In the genomic region with DNA sequence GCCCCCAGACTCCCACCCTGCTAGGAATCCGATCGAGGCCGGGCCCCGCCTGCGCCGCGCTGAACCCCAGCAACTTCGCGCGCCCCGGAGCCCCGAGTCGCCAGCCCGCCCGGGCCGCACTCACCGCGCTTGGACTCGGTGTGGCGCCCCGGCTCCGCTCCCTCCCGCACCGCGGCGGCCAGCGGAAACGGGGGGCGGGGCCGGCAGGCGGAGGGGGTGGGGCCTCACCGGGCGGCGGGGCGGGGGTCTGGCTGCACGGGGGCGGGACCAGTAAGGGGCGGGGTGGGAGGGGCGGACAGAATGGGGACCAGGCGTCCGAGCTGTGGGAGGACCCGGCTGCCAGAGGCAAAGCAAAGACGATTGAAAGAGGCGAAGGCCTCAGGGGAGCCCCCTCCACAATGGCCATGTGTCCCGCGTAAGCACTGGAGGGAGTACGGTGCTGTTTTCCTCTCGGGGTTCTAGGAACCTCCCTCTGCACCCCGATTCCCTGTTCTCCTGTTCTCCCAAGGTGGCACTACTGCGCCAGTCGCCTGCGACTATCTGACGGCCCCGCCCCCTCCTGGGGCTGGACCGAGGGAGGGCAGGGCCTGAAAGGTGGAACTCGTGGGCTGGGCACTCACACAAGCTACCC, we compare ENCODE assay signal across 8 mouse cellular contexts. TPM values are rescaled to one million over a fixed set of nuclear protein-coding genes. Genes with fewer than 3 reads are reported as not detected.
DNase-seq lines count a peak whose midpoint lies in the region; ATAC-seq and TF ChIP-seq lines count a peak whose summit lies in the region.

TSS of gene Tspan9 (minus strand) at position 205 of the 631 bp plus-strand sequence.

- peak within 1 kb of the TSS; percentile 88 for H3K4me2 ChIP-seq in embryonic facial prominence, embryonic 14.5 days (ENCODE audit: low read depth, low read length)
- H3K4me2 ChIP-seq in heart, embryonic 12.5 days, result peak within 1 kb of the TSS; percentile 72
- peak within 1 kb of the TSS; percentile 85 for H3K4me2 ChIP-seq in kidney, embryonic 16.5 days (replicated peaks; ENCODE audit: low read depth, low read length)
- peak within 1 kb of the TSS; percentile 73 for H3K4me2 ChIP-seq in liver, embryonic 13.5 days

- H3K9ac ChIP-seq in embryonic facial prominence, embryonic 14.5 days (ENCODE audit: low read depth, low read length), result peak within 1 kb of the TSS; percentile 88
- peak within 1 kb of the TSS; percentile 90 for H3K9ac ChIP-seq in heart, embryonic 12.5 days
- H3K9ac ChIP-seq in kidney, embryonic 16.5 days (replicated peaks; ENCODE audit: low read length), result peak within 1 kb of the TSS; percentile 92
- peak within 1 kb of the TSS; percentile 68 for H3K9ac ChIP-seq in liver, embryonic 13.5 days

- no peaks in the 10 kb centered on the region for H3K27me3 ChIP-seq in embryonic facial prominence, embryonic 14.5 days (replicated peaks; ENCODE audit: control insufficient read depth, insufficient read depth, low read length)
- H3K27me3 ChIP-seq in heart, embryonic 12.5 days (replicated peaks), result no peaks in the 10 kb centered on the region
- no peaks in the 10 kb centered on the region for H3K27me3 ChIP-seq in kidney, embryonic 16.5 days (ENCODE audit: insufficient read depth, low read length)
- H3K27me3 ChIP-seq in liver, embryonic 13.5 days, result peaks cover 18% of the 10 kb centered on the region
- no peaks in the 10 kb centered on the region for H3K27me3 ChIP-seq in testis, adult 2 months (ENCODE audit: control insufficient read depth, insufficient read depth, low read length)

- H3K4me3 ChIP-seq in embryonic facial prominence, embryonic 14.5 days (ENCODE audit: low read depth, low read length), result peak within 1 kb of the TSS; percentile 76
- H3K4me3 ChIP-seq in heart, embryonic 12.5 days, result peak within 1 kb of the TSS; percentile 68
- H3K4me3 ChIP-seq in kidney, embryonic 16.5 days (ENCODE audit: low read length), result peak within 1 kb of the TSS; percentile 77
- H3K4me3 ChIP-seq in liver, embryonic 13.5 days (replicated peaks), result peak within 1 kb of the TSS; percentile 62
- peak within 1 kb of the TSS; percentile 66 for H3K4me3 ChIP-seq in testis, adult 2 months (ENCODE audit: control insufficient read depth, low read depth, low read length)

- peak; percentile 86 for DNase-seq in 416B (ENCODE audit: low read depth)
- peak; percentile 90 to 92 for DNase-seq in adrenal gland, postnatal 36 days
- peak; percentile 88 for DNase-seq in embryonic facial prominence, embryonic 14.5 days (ENCODE audit: low spot score)
- peak; percentile 58 for DNase-seq in liver, embryonic 13.5 days
- peak; percentile 14 to 19 for DNase-seq in natural killer cell, adult 2 months (ENCODE audit: low spot score in 2 of 2)

- TF ChIP-seq CTCF in testis, adult 2 months (IDR thresholded peaks at IDR 0.05; ENCODE audit: control insufficient read depth, insufficient read depth, insufficient replicate concordance, low read depth, low read length), result no peak

- H3K9me3 ChIP-seq in embryonic facial prominence, embryonic 14.5 days (ENCODE audit: control insufficient read depth, low read length), result no peaks in the 10 kb centered on the region
- H3K9me3 ChIP-seq in heart, embryonic 12.5 days (replicated peaks), result no peaks in the 10 kb centered on the region
- H3K9me3 ChIP-seq in kidney, embryonic 16.5 days (ENCODE audit: low read length), result no peaks in the 10 kb centered on the region
- H3K9me3 ChIP-seq in liver, embryonic 13.5 days (replicated peaks), result no peaks in the 10 kb centered on the region

- under 1% methylated on average over 32 of the region's 56 CpGs for WGBS in embryonic facial prominence, embryonic 14.5 days
- WGBS in heart, embryonic 12.5 days, result under 1% methylated on average over 55 of the region's 56 CpGs
- WGBS in kidney, embryonic 16.5 days, result under 1% methylated on average over 34 of the region's 56 CpGs
- WGBS in liver, embryonic 13.5 days (ENCODE audit: insufficient replicate concordance), result 1% methylated on average over 28 of the region's 56 CpGs

- TF ChIP-seq POLR2A in testis, adult 2 months (IDR thresholded peaks at IDR 0.05; ENCODE audit: control insufficient read depth, low read depth, low read length), result no peak

- H3K36me3 ChIP-seq in embryonic facial prominence, embryonic 14.5 days (ENCODE audit: control insufficient read depth, insufficient read depth, low read length), result no peaks in the 10 kb centered on the region
- H3K36me3 ChIP-seq in heart, embryonic 12.5 days, result 0 out of 2 replicates have a peak, but pooled peaks cover 9% of the 10 kb centered on the region
- no peaks in the 10 kb centered on the region for H3K36me3 ChIP-seq in kidney, embryonic 16.5 days (ENCODE audit: insufficient read depth, low read length)
- no peaks in the 10 kb centered on the region for H3K36me3 ChIP-seq in liver, embryonic 13.5 days
- H3K36me3 ChIP-seq in testis, adult 2 months (ENCODE audit: control insufficient read depth, insufficient read depth, low read length), result no peaks in the 10 kb centered on the region

- peak; percentile 87 for ATAC-seq in embryonic facial prominence, embryonic 14.5 days (ENCODE audit: low read depth)
- peak; percentile 90 for ATAC-seq in heart, embryonic 12.5 days (ENCODE audit: insufficient number of reproducible peaks, low FRiP score)
- peak; percentile 87 for ATAC-seq in kidney, embryonic 16.5 days (ENCODE audit: low FRiP score, low TSS enrichment)
- peak; percentile 85 for ATAC-seq in liver, embryonic 13.5 days (ENCODE audit: low read depth)

- peak within 1 kb of the TSS; percentile 86 for H3K27ac ChIP-seq in embryonic facial prominence, embryonic 14.5 days (replicated peaks; ENCODE audit: low read depth, low read length)
- H3K27ac ChIP-seq in heart, embryonic 12.5 days (ENCODE audit: poor library complexity, severe bottlenecking), result peak within 1 kb of the TSS; percentile 82
- peak within 1 kb of the TSS; percentile 94 for H3K27ac ChIP-seq in kidney, embryonic 16.5 days (ENCODE audit: low read length)
- H3K27ac ChIP-seq in liver, embryonic 13.5 days, result no peak within 1 kb of the TSS; the same call in 1 of the 2 replicates
- no peak within 1 kb of the TSS for H3K27ac ChIP-seq in testis, adult 2 months (ENCODE audit: control insufficient read depth, insufficient read depth, low read depth, low read length)

- peaks cover 14% of the 10 kb centered on the region; the same call in 1 of the 2 replicates for H3K4me1 ChIP-seq in embryonic facial prominence, embryonic 14.5 days (ENCODE audit: control insufficient read depth, insufficient read depth, low read length)
- H3K4me1 ChIP-seq in heart, embryonic 12.5 days (replicated peaks), result peaks cover 25% of the 10 kb centered on the region
- H3K4me1 ChIP-seq in kidney, embryonic 16.5 days (ENCODE audit: insufficient read depth, low read length), result peaks cover 16% of the 10 kb centered on the region
- H3K4me1 ChIP-seq in liver, embryonic 13.5 days (replicated peaks), result peaks cover 16% of the 10 kb centered on the region; the same call in 1 of the 2 replicates
- H3K4me1 ChIP-seq in testis, adult 2 months (ENCODE audit: control insufficient read depth, insufficient read depth, low read length), result peaks cover 6% of the 10 kb centered on the region

RNA-seq across cellular contexts. Expression of gene Tspan9, which starts in this region (rescaled TPM):
- 10 to 100 TPM; 52.0 to 57.2 TPM for total RNA-seq in adrenal gland, postnatal 36 days (2021)
- polyA plus RNA-seq in embryonic facial prominence, embryonic 14.5 days (2014; fragmentation: Nextera tagmentation; extraction: Ambion mirVana), result 130 and 151 TPM in 2 replicates
- 172 and 183 TPM in 2 replicates for polyA plus RNA-seq in heart, embryonic 12.5 days (2016; fragmentation: Nextera tagmentation; extraction: Ambion mirVana)
- polyA plus RNA-seq in kidney, embryonic 16.5 days (2015; fragmentation: Nextera tagmentation; extraction: Ambion mirVana), result 140 and 147 TPM in 2 replicates
- 16.9 and 27.3 TPM in 2 replicates for polyA plus RNA-seq in liver, embryonic 13.5 days (2015; fragmentation: Nextera tagmentation; extraction: Ambion mirVana)
- 3.5 and 4.3 TPM in 2 replicates for polyA plus RNA-seq in testis, adult 2 months (2012; rRNA removed)

Comparison
In these comparisons a context has a peak if more than half of its experiments do, and no peak if none do; other contexts are left out.
1. DNase-seq: peak in every context shown above with its lines; median percentile 91 in adrenal gland, postnatal 36 days; 88 in embryonic facial prominence, embryonic 14.5 days; 86 in 416B; 58 in liver, embryonic 13.5 days; 16 in natural killer cell, adult 2 months.
2. H3K27ac ChIP-seq: peak in embryonic facial prominence, embryonic 14.5 days (single experiment), heart, embryonic 12.5 days (single experiment) and kidney, embryonic 16.5 days (single experiment); none in liver, embryonic 13.5 days (single experiment) and testis, adult 2 months (single experiment).
3. Peak in every context shown above with its lines, with median percentiles within 50 percentile points of each other: ATAC-seq, H3K4me2 ChIP-seq, H3K4me3 ChIP-seq and H3K9ac ChIP-seq.